Mouse (Mus musculus): ENCODE measurements around the gene Lexm. TPM values are rescaled to one million over a fixed set of nuclear protein-coding genes. Genes with fewer than 3 reads are reported as not detected.

The Lexm gene
- total and polyA plus RNA-seq, 2 experiments from 2014 or later, result not detected

DNA sequence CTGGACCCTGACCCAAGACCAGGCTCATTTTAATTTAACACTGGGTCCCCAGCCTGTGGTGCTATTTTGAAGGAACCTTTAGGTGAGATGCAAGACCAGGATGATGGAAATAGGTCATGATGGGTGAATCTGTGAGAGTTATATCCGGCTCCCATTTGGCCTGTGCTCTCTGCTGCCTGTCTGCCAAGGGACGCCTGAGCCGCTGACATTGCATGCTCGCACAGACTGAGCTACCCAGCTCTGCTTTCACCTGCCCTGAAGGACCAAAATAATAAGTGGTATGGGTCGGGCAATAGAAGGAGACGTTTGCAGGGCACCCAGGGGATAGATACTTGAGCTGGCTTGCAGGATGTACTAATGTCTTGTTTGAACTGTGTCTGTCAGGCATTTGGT, 27.2 kb upstream of the Lexm start:
- H3K27me3 ChIP-seq (ENCODE audit: insufficient read depth, low read length), result peaks cover 8% of the 10 kb centered on the region; the same call in 1 of the 2 replicates

DNA sequence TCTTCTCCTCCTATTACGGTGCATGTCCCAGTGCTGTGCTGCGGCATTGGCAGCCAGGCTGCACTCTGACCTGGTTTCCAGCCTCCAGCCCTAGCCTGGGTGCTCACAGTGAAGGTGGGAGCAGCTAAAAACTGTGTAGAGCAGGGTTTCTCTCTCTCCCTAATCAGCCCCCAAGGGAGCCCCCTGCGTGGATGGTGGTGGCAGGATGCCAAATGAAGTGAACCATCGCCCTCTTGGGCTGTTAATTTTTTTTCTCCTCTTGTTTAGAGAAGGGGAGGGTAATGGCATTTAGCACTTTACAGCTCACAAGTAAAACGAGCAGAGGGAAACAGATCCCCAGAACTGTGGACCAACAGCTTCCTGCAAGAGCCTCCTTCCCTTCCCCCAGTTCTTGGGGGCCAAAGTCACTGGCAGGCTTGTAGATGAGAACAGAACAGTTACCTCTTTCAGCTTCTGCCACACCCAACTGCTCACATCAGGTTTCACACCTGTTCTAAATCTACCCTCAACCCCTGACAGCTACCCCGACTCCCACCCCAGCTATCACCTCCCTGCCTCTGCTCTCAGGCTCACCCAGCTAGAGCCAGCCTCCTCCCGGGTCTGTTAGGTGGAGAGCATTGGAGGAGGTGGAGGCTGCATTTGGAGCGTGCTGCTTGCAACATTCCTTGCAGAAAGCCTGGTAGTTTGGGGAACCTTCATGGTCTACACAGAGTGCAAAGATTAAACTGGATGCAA, 26.6 kb upstream of the Lexm start:
- Histone ChIP-seq H3K4me2 (ENCODE audit: low read depth, low read length, poor library complexity, severe bottlenecking) (no peak overlapping the region), H3K27me3 (ENCODE audit: insufficient read depth, low read length) (peaks cover 8% of the 10 kb centered on the region; the same call in 1 of the 2 replicates), H3K36me3 (ENCODE audit: insufficient read depth, low read length) (no peaks in the 10 kb centered on the region), H3K9ac (replicated peaks; ENCODE audit: low read length, poor library complexity, severe bottlenecking) (no peak overlapping the region), H3K4me3 (ENCODE audit: low read depth, low read length) (no peak overlapping the region), H3K4me1 (ENCODE audit: insufficient read depth, low read length) (no peaks in the 10 kb centered on the region), H3K27ac (ENCODE audit: low read depth, low read length) (no peak overlapping the region; the same call in 1 of the 2 replicates), H3K9me3 (ENCODE audit: low read length) (no peaks in the 10 kb centered on the region)
- no peak for TF ChIP-seq CTCF (IDR thresholded peaks at IDR 0.05)
- 36% methylated on average over 8 of the region's 8 CpGs for WGBS
- ATAC-seq (ENCODE audit: low FRiP score) (no peak), DNase-seq (ENCODE audit: low spot score) (no peak)

More for the DNA sequence above, 27.2 kb upstream of the Lexm start:
- no peak for TF ChIP-seq CTCF (IDR thresholded peaks at IDR 0.05)
- H3K4me2 ChIP-seq (ENCODE audit: low read depth, low read length, poor library complexity, severe bottlenecking), result no peak overlapping the region
- H3K36me3 ChIP-seq (ENCODE audit: insufficient read depth, low read length), result no peaks in the 10 kb centered on the region
- no peaks in the 10 kb centered on the region for H3K4me1 ChIP-seq (ENCODE audit: insufficient read depth, low read length)
- H3K4me3 ChIP-seq (ENCODE audit: low read depth, low read length), result no peak overlapping the region
- H3K9me3 ChIP-seq (ENCODE audit: low read length), result no peaks in the 10 kb centered on the region
- 64% methylated on average over 6 of the region's 6 CpGs for WGBS
- DNase-seq (ENCODE audit: low spot score), result no peak
- no peak overlapping the region for H3K27ac ChIP-seq (ENCODE audit: low read depth, low read length)
- H3K9ac ChIP-seq (replicated peaks; ENCODE audit: low read length, poor library complexity, severe bottlenecking), result no peak overlapping the region
- no peak for ATAC-seq (ENCODE audit: low FRiP score)

GRCm38 (mm10) chr4:106634086-106634479, 17.0 kb upstream of the Lexm start:
- H3K4me3 ChIP-seq (ENCODE audit: low read depth, low read length), result no peak overlapping the region
- no peaks in the 10 kb centered on the region for H3K9me3 ChIP-seq (ENCODE audit: low read length)
- no peak for TF ChIP-seq CTCF (IDR thresholded peaks at IDR 0.05)
- peak overlapping the region; percentile 90 for H3K27ac ChIP-seq (ENCODE audit: low read depth, low read length)
- H3K9ac ChIP-seq (replicated peaks; ENCODE audit: low read length, poor library complexity, severe bottlenecking), result no peak overlapping the region
- WGBS, result 32% methylated on average over 9 of the region's 9 CpGs
- H3K36me3 ChIP-seq (ENCODE audit: insufficient read depth, low read length), result no peaks in the 10 kb centered on the region
- peaks cover 33% of the 10 kb centered on the region for H3K4me1 ChIP-seq (ENCODE audit: insufficient read depth, low read length)
- no peaks in the 10 kb centered on the region for H3K27me3 ChIP-seq (ENCODE audit: insufficient read depth, low read length)
- peak; percentile 52; the same call in 1 of the 2 replicates for ATAC-seq (ENCODE audit: low FRiP score)
- peak; percentile 49 for DNase-seq (ENCODE audit: low spot score)
- peak overlapping the region; percentile 34 for H3K4me2 ChIP-seq (ENCODE audit: low read depth, low read length, poor library complexity, severe bottlenecking)

GRCm38 (mm10) chr4:106633281-106634085, 16.4 kb upstream of the Lexm start:
- Histone ChIP-seq H3K9me3 (ENCODE audit: low read length) (no peaks in the 10 kb centered on the region), H3K36me3 (ENCODE audit: insufficient read depth, low read length) (no peaks in the 10 kb centered on the region), H3K27me3 (ENCODE audit: insufficient read depth, low read length) (no peaks in the 10 kb centered on the region), H3K4me1 (ENCODE audit: insufficient read depth, low read length) (peaks cover 33% of the 10 kb centered on the region), H3K4me2 (ENCODE audit: low read depth, low read length, poor library complexity, severe bottlenecking) (peak overlapping the region; percentile 34), H3K9ac (replicated peaks; ENCODE audit: low read length, poor library complexity, severe bottlenecking) (peak overlapping the region; percentile 34), H3K4me3 (ENCODE audit: low read depth, low read length) (no peak overlapping the region), H3K27ac (ENCODE audit: low read depth, low read length) (peak overlapping the region; percentile 90)
- TF ChIP-seq CTCF (IDR thresholded peaks at IDR 0.05), result no peak
- DNase-seq (ENCODE audit: low spot score) (peak; percentile 35), ATAC-seq (ENCODE audit: low FRiP score) (peak; percentile 45; the same call in 1 of the 2 replicates)
- WGBS, result 17% methylated on average over 8 of the region's 8 CpGs

DNA sequence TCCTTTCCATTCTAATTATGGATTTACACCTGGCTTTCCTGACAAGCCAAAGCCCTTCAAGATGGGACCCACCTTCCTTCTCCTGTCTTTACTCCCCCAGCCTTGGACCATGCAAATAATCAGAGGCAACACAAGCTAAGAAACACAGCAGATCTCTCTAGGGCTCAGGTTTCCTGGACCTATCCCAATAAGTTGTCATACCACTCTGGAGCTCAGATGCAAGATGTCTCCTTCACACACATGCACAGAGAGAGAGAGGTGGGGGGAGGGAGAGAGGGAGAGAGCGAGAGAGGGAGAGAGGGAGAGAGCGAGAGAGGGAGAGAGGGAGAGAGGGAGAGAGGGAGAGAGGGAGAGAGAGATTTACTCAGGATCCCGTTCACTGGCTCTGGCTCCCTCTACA, 15.3 kb upstream of the Lexm start:
- ATAC-seq (ENCODE audit: low FRiP score) (no peak), DNase-seq (ENCODE audit: low spot score) (no peak)
- WGBS, result 31% methylated on average over 1 of the region's 3 CpGs
- H3K4me3 ChIP-seq (ENCODE audit: low read depth, low read length), result no peak overlapping the region
- H3K9ac ChIP-seq (replicated peaks; ENCODE audit: low read length, poor library complexity, severe bottlenecking), result no peak overlapping the region
- H3K4me1 ChIP-seq (ENCODE audit: insufficient read depth, low read length), result peaks cover 33% of the 10 kb centered on the region
- no peak for TF ChIP-seq CTCF (IDR thresholded peaks at IDR 0.05)
- H3K4me2 ChIP-seq (ENCODE audit: low read depth, low read length, poor library complexity, severe bottlenecking), result no peak overlapping the region
- H3K9me3 ChIP-seq (ENCODE audit: low read length), result no peaks in the 10 kb centered on the region
- no peaks in the 10 kb centered on the region for H3K36me3 ChIP-seq (ENCODE audit: insufficient read depth, low read length)
- no peaks in the 10 kb centered on the region for H3K27me3 ChIP-seq (ENCODE audit: insufficient read depth, low read length)
- H3K27ac ChIP-seq (ENCODE audit: low read depth, low read length), result peak overlapping the region; percentile 90

Measured in midbrain, postnatal 0 days (tissue).